Mouse (Mus musculus) heart, embryonic 12.5 days (tissue): Measurements from ENCODE around the gene Rtl6. TPM values are rescaled to one million over a fixed set of nuclear protein-coding genes. Genes with fewer than 3 reads are reported as not detected.

ENCODE experiments used
- ATAC-seq: fragments of 200-750 bp; cut with Nextera tagmentation; 2 replicates; pipeline ENCODE4 v1.8.0; 2017; ENCODE audit warnings: moderate TSS enrichment, moderate library complexity; ENCODE audit not compliant: insufficient number of reproducible peaks, low FRiP score
- H3K27ac ChIP-seq: fragments of 300-500 bp; sonication (generic); 2 replicates; pipeline ENCODE4 v1.5.1; 2016; ENCODE audit warnings: mild to moderate bottlenecking, moderate library complexity; ENCODE audit not compliant: poor library complexity, severe bottlenecking
- H3K27me3 ChIP-seq: fragments of 300-500 bp; sonication (generic); replicated peaks from 2 replicates; pipeline ENCODE4 v1.6.1; 2016; ENCODE audit warnings: mild to moderate bottlenecking, moderate library complexity
- H3K36me3 ChIP-seq: fragments of 300-500 bp; sonication (generic); 2 replicates; pipeline ENCODE4 v1.6.1; 2016; ENCODE audit warnings: mild to moderate bottlenecking, moderate library complexity
- H3K4me1 ChIP-seq: fragments of 300-500 bp; sonication (generic); replicated peaks from 2 replicates; pipeline ENCODE4 v1.6.1; 2016; ENCODE audit warnings: mild to moderate bottlenecking
- H3K4me2 ChIP-seq: fragments of 300-500 bp; sonication (generic); 2 replicates; pipeline ENCODE4 v1.6.1; 2016; ENCODE audit warnings: mild to moderate bottlenecking, moderate library complexity
- H3K4me3 ChIP-seq: fragments of 300-500 bp; sonication (generic); 2 replicates; pipeline ENCODE4 v1.5.1; 2016; ENCODE audit warnings: mild to moderate bottlenecking
- H3K9ac ChIP-seq: fragments of 300-500 bp; sonication (generic); 2 replicates; pipeline ENCODE4 v1.6.1; 2016; ENCODE audit warnings: mild to moderate bottlenecking, moderate library complexity
- H3K9me3 ChIP-seq: fragments of 300-500 bp; sonication (generic); replicated peaks from 2 replicates; pipeline ENCODE4 v1.6.1; 2016; ENCODE audit warnings: mild to moderate bottlenecking, moderate library complexity
- WGBS: fragments of 180-500 bp; shearing (Covaris S2); methylation state at CpG from one replicate; pipeline ENCODE4 v1.1.7; 2016; 5-methylcytosine and 5-hydroxymethylcytosine counted together
- polyA plus RNA-seq: library from polyadenylated mRNA; unstranded; fragments of >200 nt; fragmentation: Nextera tagmentation; extraction: Ambion mirVana; gene quantifications from 2 replicates; pipeline ENCODE4 v1.2.1, GENCODE M21; 2016

Gene Rtl6
- polyA plus RNA-seq, 1 experiment from 2014 or later = 13.1 TPM

DNA sequence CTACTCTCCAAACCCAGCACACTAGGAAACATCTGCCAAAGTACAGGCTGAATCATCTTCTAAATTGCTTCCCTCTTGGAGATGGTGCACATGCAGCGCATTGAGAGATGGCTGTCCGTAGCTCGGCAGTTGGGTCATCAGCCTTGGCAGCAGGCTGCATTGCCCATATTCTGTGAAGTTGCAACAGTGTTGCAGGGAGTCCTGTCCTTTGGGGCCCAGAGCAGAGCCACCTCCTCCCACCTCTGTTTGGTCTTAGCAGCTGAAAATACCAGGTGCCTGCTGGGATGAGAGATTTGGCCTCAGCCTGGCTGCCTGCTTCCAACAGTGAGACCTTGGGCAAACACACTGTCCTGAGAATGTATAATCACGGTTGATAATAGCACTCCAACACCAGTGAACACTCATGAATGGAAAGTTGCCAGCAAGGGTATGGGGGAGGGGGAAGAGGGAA is 30.8 kb upstream of the Rtl6 start:
- Histone ChIP-seq H3K27me3 (peaks cover 22% of the 10 kb centered on the region), H3K4me3 (no peak overlapping the region), H3K9me3 (peaks cover 1% of the 10 kb centered on the region; the same call in 1 of the 2 replicates), H3K27ac (no peak overlapping the region), H3K9ac (no peak overlapping the region), H3K4me1 (peaks cover 21% of the 10 kb centered on the region), H3K36me3 (no peaks in the 10 kb centered on the region), H3K4me2 (no peak overlapping the region)
- ATAC-seq = no peak
- 58% methylated on average over 4 of the region's 4 CpGs for WGBS

DNA sequence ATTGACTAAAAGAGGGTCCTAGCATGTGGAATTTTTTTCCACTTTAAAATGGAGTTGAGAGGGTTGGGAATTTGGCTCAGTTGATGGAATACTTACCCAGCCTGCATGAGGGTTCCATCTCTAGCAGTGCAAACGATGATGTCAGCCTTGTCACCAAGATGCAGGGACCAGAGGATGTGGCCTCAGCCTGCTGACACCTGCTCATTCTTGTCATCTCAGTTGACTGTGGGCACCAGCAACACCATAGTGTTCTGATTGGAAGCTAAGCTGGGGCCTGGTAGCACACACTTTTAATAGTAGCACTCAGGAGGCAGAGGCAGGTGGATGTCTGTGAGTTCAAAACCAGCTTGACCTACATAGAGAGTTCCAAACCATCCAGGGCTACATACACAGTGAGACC is 21.0 kb upstream of the Rtl6 start:
- Histone ChIP-seq H3K27me3 (peaks cover 8% of the 10 kb centered on the region; the same call in 1 of the 2 replicates), H3K36me3 (no peaks in the 10 kb centered on the region), H3K27ac (no peak overlapping the region), H3K4me3 (no peak overlapping the region), H3K9ac (no peak overlapping the region), H3K4me2 (no peak overlapping the region), H3K9me3 (peaks cover 3% of the 10 kb centered on the region; the same call in 1 of the 2 replicates), H3K4me1 (no peaks in the 10 kb centered on the region)
- no peak for ATAC-seq
- 74% methylated on average over 1 of the region's 1 CpGs for WGBS

DNA sequence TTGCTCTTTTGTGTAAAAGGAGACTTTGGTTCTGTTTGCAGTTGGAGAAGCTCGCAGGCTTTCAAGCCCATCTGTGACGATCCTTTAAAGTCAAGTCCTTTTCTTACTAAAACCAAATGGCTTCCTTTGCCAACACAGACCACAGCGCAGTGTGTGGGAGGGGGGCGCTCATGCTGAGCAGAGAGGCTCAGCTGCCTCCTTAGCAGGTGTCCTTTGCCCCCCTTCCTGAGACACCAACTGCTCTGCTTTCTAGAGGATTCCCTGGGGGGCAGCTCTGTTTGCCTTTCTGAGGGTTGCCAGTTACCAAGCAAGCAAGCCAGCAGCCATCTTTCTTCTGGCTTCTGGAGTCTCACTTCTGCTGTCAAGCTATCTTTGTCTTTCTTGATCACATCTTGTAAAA is 19.4 kb upstream of the Rtl6 start:
- WGBS = 51% methylated on average over 4 of the region's 4 CpGs
- Histone ChIP-seq H3K9ac (no peak overlapping the region), H3K27me3 (peaks cover 8% of the 10 kb centered on the region; the same call in 1 of the 2 replicates), H3K36me3 (no peaks in the 10 kb centered on the region), H3K4me2 (no peak overlapping the region), H3K4me3 (no peak overlapping the region), H3K9me3 (no peaks in the 10 kb centered on the region), H3K27ac (no peak overlapping the region), H3K4me1 (no peaks in the 10 kb centered on the region)
- ATAC-seq = no peak

GRCm38 (mm10) chr15:84566568-84567110 is 9.0 kb upstream of the Rtl6 start:
- WGBS = 56% methylated on average over 17 of the region's 17 CpGs
- H3K4me1 ChIP-seq = no peaks in the 10 kb centered on the region
- no peak overlapping the region for H3K27ac ChIP-seq
- ATAC-seq = no peak
- H3K9ac ChIP-seq = no peak overlapping the region
- no peaks in the 10 kb centered on the region for H3K36me3 ChIP-seq
- H3K9me3 ChIP-seq = 0 out of 2 replicates have a peak, but pooled peaks cover 5% of the 10 kb centered on the region
- no peak overlapping the region for H3K4me3 ChIP-seq
- 0 out of 2 replicates have a peak, but pooled peaks cover 4% of the 10 kb centered on the region for H3K27me3 ChIP-seq
- no peak overlapping the region for H3K4me2 ChIP-seq

DNA sequence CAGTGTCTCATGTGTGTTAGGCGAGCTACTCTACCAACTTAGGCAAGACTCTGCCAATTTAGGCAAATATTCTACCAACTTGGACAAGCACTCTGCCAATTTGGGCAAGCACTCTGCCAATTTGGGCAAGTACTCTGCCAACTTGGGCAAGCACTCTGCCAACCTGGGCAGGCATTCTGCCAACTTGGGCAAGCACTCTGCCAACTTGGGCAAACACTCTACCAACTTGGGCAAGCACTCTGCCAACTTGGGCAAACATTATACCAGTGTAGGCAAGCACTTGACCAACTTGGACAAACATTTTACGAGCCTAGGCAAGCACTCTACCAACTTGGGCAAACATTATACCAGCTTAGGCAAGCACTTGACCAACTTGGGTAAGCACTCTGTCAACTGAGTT is 3.9 kb upstream of the Rtl6 start:
- 0 out of 2 replicates have a peak, but pooled peaks cover 5% of the 10 kb centered on the region for H3K9me3 ChIP-seq
- no peak overlapping the region for H3K9ac ChIP-seq
- H3K4me3 ChIP-seq = no peak overlapping the region
- no peak overlapping the region for H3K4me2 ChIP-seq
- peaks cover 14% of the 10 kb centered on the region; the same call in 1 of the 2 replicates for H3K27me3 ChIP-seq
- no peaks in the 10 kb centered on the region; the same call in 1 of the 2 replicates for H3K36me3 ChIP-seq
- WGBS = 76% methylated on average over 2 of the region's 2 CpGs
- H3K27ac ChIP-seq = no peak overlapping the region
- H3K4me1 ChIP-seq = peaks cover 6% of the 10 kb centered on the region; the same call in 1 of the 2 replicates
- ATAC-seq = no peak

DNA sequence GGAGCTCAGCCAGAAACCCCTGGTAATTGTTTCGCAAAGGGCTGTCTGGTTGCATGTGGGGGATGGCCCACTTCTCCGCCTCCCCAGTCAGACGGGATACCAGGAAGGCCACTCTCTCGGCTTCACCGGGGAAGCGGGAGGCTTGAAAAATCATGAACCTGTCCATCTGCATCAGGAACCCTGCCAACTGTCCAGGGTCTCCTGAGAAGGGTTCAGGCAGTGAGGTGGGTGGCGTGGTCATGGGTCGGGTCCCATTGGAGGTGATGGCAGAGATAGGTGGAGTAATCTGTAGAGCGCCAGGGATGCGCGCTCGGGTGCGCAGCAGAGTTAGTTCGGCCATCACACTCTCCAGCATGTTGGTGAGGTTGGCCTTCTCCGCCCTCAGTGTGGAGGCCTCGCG is 949 bp downstream of the Rtl6 start:
- H3K9ac ChIP-seq = no peak overlapping the region
- peak overlapping the region; percentile 79 for H3K4me2 ChIP-seq
- H3K27ac ChIP-seq = no peak overlapping the region
- peaks cover 6% of the 10 kb centered on the region; the same call in 1 of the 2 replicates for H3K4me1 ChIP-seq
- WGBS = 91% methylated on average over 17 of the region's 17 CpGs
- no peak for ATAC-seq
- peak overlapping the region; percentile 64; the same call in 1 of the 2 replicates for H3K4me3 ChIP-seq
- H3K36me3 ChIP-seq = peaks cover 15% of the 10 kb centered on the region
- 0 out of 2 replicates have a peak, but pooled peaks cover 5% of the 10 kb centered on the region for H3K9me3 ChIP-seq
- peaks cover 10% of the 10 kb centered on the region; the same call in 1 of the 2 replicates for H3K27me3 ChIP-seq

DNA sequence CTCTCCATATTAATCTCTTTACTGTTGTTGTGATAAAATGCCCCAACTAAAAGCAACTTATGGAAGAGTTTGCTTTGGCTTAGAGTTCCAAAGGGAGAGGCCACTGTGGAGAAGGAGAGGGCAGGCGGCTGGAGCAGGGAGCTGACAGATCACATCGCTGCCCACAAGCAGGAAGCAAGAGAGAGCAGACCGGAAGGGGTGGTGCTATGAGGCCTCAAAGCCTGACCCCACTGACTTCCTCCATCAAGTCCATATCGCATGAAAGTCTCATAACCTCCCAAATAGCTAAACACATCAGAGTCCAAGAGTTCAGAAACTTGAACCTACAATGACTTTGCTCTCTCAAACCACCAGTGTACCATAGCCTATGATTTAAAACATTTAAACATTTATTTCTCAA is 6.6 kb downstream of the Rtl6 start:
- H3K9ac ChIP-seq = no peak overlapping the region
- H3K27ac ChIP-seq = no peak overlapping the region
- 60% methylated on average over 4 of the region's 4 CpGs for WGBS
- no peak overlapping the region for H3K4me3 ChIP-seq
- H3K36me3 ChIP-seq = peaks cover 12% of the 10 kb centered on the region
- no peaks in the 10 kb centered on the region for H3K27me3 ChIP-seq
- no peak overlapping the region for H3K4me2 ChIP-seq
- ATAC-seq = no peak
- no peaks in the 10 kb centered on the region for H3K4me1 ChIP-seq
- no peaks in the 10 kb centered on the region for H3K9me3 ChIP-seq

GRCm38 (mm10) chr15:84549291-84549797 is 8.3 kb downstream of the Rtl6 start:
- no peaks in the 10 kb centered on the region for H3K36me3 ChIP-seq
- no peaks in the 10 kb centered on the region for H3K9me3 ChIP-seq
- 79% methylated on average over 6 of the region's 6 CpGs for WGBS
- H3K4me2 ChIP-seq = no peak overlapping the region
- no peak for ATAC-seq
- H3K27ac ChIP-seq = no peak overlapping the region
- H3K27me3 ChIP-seq = no peaks in the 10 kb centered on the region
- H3K4me1 ChIP-seq = no peaks in the 10 kb centered on the region
- no peak overlapping the region for H3K4me3 ChIP-seq
- H3K9ac ChIP-seq = no peak overlapping the region

GRCm38 (mm10) chr15:84546028-84546427 is 11.6 kb downstream of the Rtl6 start:
- Histone ChIP-seq H3K4me3 (no peak overlapping the region), H3K9ac (no peak overlapping the region), H3K27me3 (no peaks in the 10 kb centered on the region; the same call in 1 of the 2 replicates), H3K36me3 (no peaks in the 10 kb centered on the region), H3K4me1 (no peaks in the 10 kb centered on the region), H3K4me2 (no peak overlapping the region), H3K27ac (no peak overlapping the region), H3K9me3 (0 out of 2 replicates have a peak, but pooled peaks cover 6% of the 10 kb centered on the region)
- 87% methylated on average over 3 of the region's 3 CpGs for WGBS
- no peak for ATAC-seq

DNA sequence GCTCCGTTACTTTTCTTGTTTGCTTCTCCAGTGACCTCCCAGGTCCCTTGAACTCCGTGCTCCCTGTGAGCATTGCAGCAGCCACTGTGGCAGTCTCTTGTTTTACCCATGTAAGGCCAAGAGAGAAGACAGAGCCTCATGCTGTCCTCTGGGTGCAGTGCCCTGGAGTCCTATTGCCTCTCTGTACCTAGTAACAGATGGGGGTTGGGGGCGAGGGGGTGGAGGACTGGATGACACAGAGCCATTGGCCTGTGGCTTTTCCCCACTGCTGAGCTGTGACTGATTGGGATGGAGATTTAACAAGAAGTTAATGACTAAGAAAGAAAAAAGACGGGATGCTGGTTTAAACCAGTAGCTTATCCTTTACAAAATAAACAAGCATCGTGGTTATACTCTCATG is 16.4 kb downstream of the Rtl6 start:
- no peak for ATAC-seq
- H3K27ac ChIP-seq = no peak overlapping the region
- no peaks in the 10 kb centered on the region; the same call in 1 of the 2 replicates for H3K27me3 ChIP-seq
- no peaks in the 10 kb centered on the region for H3K4me1 ChIP-seq
- peaks cover 12% of the 10 kb centered on the region; the same call in 1 of the 2 replicates for H3K9me3 ChIP-seq
- no peak overlapping the region for H3K9ac ChIP-seq
- no peak overlapping the region for H3K4me3 ChIP-seq
- 55% methylated on average over 5 of the region's 5 CpGs for WGBS
- no peak overlapping the region for H3K4me2 ChIP-seq
- no peaks in the 10 kb centered on the region for H3K36me3 ChIP-seq

- 67% methylated on average over 15 of the region's 15 CpGs for WGBS
Measured at GRCm38 (mm10) chr15:84538974-84539588, 18.5 kb downstream of the Rtl6 start.

More at GRCm38 (mm10) chr15:84538974-84539588, 18.5 kb downstream of the Rtl6 start:
- no peak overlapping the region for H3K4me2 ChIP-seq
- H3K27ac ChIP-seq = no peak overlapping the region
- H3K36me3 ChIP-seq = no peaks in the 10 kb centered on the region
- no peaks in the 10 kb centered on the region for H3K4me1 ChIP-seq
- ATAC-seq = no peak
- no peak overlapping the region for H3K4me3 ChIP-seq
- no peaks in the 10 kb centered on the region; the same call in 1 of the 2 replicates for H3K27me3 ChIP-seq
- H3K9me3 ChIP-seq = peaks cover 22% of the 10 kb centered on the region
- H3K9ac ChIP-seq = no peak overlapping the region
